Mouse (Mus musculus) 3T3-L1 (cell line): Measurements from ENCODE around the gene Zfp329.
"Not testable (repeated sequence)": the region's sequence is repeated elsewhere in the genome, so short reads cannot be mapped to it uniquely, and the experiment has no call there.

Experiments used
- DNase-seq: peaks from one replicate; pipeline ENCODE4 v3.0.0-alpha.2; 2015; ENCODE audit warnings: low read depth, low spot score

Zfp329 gene

GRCm38 (mm10) chr7:12818521-12819295 is at the start of gene Zfp329:
Gene Zfp329, minus strand, starts transcription at chr7:12818858.
- peak; percentile 90 for DNase-seq

GRCm38 (mm10) chr7:12835779-12836178 is 17.1 kb upstream of the Zfp329 start:
- no peak for DNase-seq

- DNase-seq: peak; percentile 39
Observed at GRCm38 (mm10) chr7:12835193-12835671, 16.6 kb upstream of the Zfp329 start.

DNA sequence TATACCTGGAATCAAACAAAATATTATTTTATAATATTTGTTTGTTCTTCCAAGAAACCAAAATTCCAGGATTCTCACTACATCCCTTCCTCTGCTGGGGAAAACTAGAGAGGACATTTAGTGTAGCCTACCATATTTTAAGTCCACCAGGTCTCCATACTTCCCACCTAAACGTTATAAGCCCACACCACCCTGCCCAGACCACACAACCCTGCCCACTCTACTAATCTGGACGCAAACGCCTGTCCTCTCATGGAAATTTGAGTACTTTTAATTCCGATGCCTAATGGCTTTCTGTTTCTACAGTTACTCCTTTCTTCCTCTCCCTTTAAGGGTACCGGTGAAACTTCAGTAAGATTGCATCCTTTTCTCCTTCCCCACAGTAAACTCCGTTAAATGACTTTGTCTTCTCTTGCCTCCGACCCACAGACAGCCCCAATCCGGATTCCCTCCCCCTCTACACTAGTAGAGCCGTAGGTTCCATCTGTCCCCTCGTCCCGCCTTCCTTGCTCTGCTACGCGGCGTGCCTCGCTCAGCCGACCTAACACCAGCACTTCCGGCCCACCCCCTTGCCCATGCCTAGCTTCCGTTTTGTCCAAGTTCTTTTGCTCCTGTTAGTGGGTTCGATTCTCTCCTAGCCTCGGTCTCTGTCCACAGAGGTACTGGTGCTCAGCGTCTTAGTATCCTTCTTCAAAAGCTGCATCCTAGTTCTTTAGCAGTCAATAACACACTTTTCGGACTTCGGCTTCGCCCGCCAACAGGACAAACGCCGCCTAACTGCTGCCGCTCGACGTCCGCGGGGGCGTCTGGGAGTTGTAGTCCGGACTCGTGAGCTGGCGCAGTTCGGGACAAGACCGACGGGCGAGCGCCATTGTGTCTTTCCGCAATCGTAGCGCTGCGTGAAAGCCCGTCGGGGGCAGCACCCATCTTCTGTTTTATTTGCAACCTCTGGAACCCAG is 15.8 kb upstream of the Zfp329 start, which contains the start of gene Zfp110:
TSS of gene Zfp110 (plus strand) at position 600 of the 959 bp plus-strand sequence.
- DNase-seq: peak; percentile 87

GRCm38 (mm10) chr7:12815566-12815965 is 3.1 kb downstream of the Zfp329 start:
- no peak for DNase-seq

DNA sequence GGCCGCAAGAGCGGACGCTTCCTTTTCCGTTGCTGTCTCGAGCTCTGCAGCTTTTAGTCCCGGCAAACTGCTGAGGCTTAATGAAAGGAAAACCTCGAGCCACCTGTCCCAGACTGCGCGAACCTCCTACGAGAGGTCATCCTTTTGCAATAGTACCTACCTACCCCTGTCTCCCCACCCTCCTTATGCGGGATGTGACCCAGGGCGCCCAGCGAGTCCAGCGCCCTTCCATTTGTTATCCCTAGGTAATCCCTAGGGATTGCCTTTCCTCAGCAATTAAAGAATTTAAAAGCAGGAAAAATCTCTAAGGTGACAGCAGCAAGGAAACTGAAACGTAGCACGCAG is 15.0 kb downstream of the Zfp329 start:
- no peak for DNase-seq

DNA sequence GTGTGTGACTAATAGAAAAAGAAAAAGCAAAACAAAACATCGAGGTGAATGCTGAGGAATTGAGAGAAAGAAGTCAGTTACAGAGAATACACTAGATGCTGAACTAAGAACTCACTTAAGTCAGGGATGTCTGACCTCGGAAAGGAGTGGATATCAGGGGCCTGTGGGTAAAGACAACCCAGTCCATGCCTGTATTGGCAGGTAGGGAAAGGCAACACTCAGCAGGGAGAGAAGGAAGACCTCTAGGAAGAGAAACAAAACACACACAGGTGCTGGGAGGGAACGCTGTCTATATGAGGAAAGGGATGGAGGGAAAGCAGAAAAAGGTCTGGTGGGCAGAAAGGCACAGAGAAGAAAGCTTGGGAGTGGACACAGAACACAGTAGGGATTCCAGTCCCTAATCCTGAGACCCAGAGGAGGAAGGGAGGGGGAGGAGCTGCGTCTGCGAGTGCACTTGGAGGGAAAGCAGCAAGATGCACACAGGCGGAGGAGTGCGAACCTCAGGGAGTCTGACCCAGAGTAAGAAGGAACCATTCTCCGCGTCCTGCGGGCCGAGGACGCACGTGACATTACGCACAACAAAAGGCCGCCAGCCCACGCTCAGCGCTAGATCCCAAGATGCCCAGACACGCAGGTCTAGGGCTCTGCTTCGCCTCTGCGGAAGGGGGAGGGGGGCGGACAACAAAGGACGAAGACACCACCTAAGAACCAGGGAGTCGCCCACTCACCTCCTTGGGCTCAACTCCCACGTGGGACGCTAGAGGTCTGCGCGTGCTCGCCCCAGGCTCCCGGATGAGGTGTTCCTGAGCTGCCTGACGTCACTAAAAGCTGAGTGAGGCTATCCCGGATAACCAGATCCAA is 15.6 kb downstream of the Zfp329 start, which contains the start of gene Zscan18:
TSS of gene Zscan18 (minus strand) at position 770 of the 861 bp plus-strand sequence.
- no peak for DNase-seq

- no peak for DNase-seq
Observed at GRCm38 (mm10) chr7:12799554-12799953, 19.1 kb downstream of the Zfp329 start.

- DNase-seq: no peak
Observed at GRCm38 (mm10) chr7:12797971-12798370, 20.7 kb downstream of the Zfp329 start.

DNA sequence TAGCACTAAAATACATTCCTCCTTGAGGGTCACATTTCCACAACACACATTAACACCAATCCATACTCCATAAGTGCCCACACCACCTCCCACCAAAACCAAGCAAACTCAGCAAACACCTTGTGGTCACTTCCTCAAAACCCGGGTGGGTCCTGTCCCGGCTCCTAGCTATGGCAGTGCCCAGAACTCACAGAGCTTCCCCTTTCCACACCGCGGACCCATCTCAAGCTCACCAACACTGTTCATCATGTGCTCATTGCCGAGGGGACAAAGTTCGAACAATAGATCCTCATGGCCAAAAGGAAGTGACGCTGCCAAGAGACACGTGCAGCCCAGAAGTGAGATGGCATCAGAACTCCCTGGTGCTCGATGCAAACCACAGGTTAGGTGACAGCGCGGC is 26.0 kb downstream of the Zfp329 start:
- DNase-seq: not testable (repeated sequence)

DNA sequence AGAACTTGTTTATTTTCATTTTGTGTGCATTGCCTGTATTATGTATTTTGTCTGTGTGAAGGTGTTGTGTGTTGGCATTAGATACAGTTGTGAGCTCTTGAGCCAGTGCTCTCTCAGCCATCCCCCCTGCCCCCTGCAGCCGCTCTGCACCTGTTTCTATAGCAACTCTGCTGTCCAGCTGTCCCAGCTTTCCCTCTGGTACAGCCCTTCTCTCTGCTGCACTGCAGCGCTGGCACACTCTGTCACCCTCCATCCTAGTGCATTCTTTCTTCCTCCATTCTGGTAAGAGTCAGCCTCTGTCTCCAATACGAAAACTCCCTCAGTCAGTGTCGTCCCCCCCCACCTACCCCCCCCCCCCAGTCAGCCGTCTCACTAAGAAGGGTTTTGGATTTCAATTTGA is 30.6 kb downstream of the Zfp329 start:
- DNase-seq: no peak

- DNase-seq: peak; percentile 13
Observed at GRCm38 (mm10) chr7:12787333-12787732, 31.3 kb downstream of the Zfp329 start.

DNA sequence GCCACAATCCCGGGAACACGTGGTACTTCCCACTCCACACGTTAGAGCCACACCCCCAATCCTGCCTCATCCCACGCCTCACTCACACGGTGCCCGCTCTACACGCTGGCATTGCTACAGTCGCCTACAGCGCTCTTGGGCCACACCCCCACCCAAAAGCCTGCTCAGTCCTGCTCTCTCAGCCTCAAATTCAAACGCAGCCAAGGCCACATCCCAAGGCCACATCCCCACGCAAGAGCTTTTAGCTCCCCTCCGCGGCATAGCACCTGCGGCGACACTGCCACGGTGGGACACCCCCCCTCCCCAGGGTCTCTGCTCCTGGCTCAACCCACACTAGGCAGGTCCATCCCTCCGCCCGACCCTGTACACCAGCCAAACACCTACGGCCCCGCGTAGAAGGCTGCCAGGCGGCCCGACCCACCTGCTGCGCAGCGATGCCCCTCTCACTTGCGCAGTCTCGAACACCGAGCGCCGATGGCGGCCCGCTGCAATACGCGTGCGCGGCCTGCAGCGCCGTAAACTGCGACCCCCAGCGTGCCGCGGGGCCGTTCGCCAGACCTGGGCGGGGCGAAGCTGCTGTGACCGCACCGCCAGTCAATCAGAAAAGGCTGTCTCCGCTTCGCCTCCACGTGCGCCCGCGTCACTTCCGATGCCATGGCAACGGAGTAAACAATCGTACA is 38.4 kb downstream of the Zfp329 start:
- no peak for DNase-seq

DNA sequence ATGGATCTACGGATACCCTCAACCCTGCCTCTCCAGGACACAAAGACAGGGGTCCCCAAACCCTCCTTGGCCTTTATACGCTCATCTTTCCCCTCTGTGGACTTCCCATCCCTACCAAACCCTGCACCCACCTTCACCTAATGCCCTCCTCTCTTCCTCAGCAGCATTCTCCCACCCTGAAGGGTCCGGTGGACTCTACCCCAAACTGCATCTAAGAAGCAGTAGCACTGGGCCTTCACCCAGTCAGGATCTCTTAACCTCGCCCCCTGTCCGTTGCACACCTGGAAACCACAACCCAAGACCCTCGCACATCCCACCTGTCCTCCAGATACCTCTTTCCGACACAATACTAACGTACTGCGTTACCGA is 38.9 kb downstream of the Zfp329 start:
- no peak for DNase-seq

DNA sequence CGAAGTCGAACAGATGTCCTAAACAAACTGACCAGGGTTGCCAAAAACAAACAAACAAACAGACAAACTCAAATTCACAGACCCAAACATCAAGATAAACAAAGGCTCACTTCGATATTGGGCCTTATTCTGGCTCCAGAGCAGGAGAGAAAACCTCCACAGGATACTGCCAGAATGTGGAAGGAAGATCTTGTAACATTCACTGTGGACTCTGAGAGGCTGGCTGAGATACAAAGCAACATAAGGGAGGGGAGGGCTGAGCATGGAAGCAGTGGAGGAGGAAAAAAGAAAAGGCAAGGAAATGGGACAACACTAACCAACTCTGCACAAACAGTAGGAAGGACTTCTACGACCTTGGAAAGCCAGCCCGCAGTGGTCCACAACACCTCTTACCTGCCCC is 39.5 kb downstream of the Zfp329 start:
- no peak for DNase-seq

DNA sequence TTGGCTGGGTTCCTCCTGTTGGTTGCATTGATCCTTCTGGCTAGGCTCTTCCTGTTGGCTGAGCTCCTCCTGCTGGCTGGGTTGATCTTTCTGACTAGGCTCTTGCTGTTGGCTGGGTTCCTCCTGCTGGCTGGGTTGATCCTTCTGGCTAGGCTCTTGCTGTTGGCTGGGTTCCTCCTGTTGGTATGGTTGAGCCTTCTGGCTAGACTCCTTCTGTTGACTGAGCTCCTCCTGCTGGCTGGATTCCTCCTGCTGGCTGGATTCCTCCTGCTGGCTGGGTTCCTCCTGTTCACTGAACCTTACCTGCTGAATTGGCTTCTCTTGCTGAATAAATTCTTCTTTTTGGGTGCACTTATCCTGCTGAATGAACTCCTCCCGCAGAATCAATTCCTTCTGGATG is 44.1 kb downstream of the Zfp329 start:
- DNase-seq: peak; percentile 4

GRCm38 (mm10) chr7:12774111-12774510 is 44.5 kb downstream of the Zfp329 start:
- no peak for DNase-seq
